Mouse (Mus musculus) bone marrow macrophage, adult 2 months (primary cell): Measurements from ENCODE around the gene Zmynd11. TPM values are rescaled to one million over a fixed set of nuclear protein-coding genes. Genes with fewer than 3 reads are reported as not detected.

Experiments
- H3K27ac ChIP-seq: 2 replicates; pipeline ENCODE4 v1.5.1; 2012; ENCODE audit warnings: low read depth, low read length; ENCODE audit not compliant: insufficient read depth
- H3K4me1 ChIP-seq: 2 replicates; pipeline ENCODE4 v1.6.1; 2012; ENCODE audit warnings: low read length; ENCODE audit not compliant: control insufficient read depth, insufficient read depth
- H3K4me3 ChIP-seq: 2 replicates; pipeline ENCODE4 v1.5.1; 2012; ENCODE audit warnings: mild to moderate bottlenecking, low read length, moderate library complexity; ENCODE audit not compliant: insufficient read depth
- CTCF ChIP-seq: IDR thresholded peaks from 2 replicates; pipeline ENCODE4 v1.5.1; 2012; ENCODE audit warnings: low read depth, mild to moderate bottlenecking, low read length, moderate library complexity
- POLR2A ChIP-seq: IDR thresholded peaks from 2 replicates; pipeline ENCODE4 v1.6.1; 2012; ENCODE audit warnings: mild to moderate bottlenecking, low read depth, low read length, borderline replicate concordance
- polyA plus RNA-seq: library from polyadenylated mRNA; stranded (reverse); fragments of >200 nt; gene quantifications from 2 replicates; pipeline ENCODE4 v1.2.4, GENCODE M21; 2012; ENCODE audit not compliant: missing spikeins, insufficient read depth, insufficient read length

Gene Zmynd11
- polyA plus RNA-seq, 1 experiment = 74.8 TPM

- TF ChIP-seq CTCF = no peak
- no peak for TF ChIP-seq POLR2A
- no peak overlapping the region for H3K27ac ChIP-seq
- H3K4me1 ChIP-seq = peaks cover 9% of the 10 kb centered on the region
- H3K4me3 ChIP-seq = no peak overlapping the region
Measured at GRCm38 (mm10) chr13:9635951-9636350, 129.2 kb downstream of the Zmynd11 start.
